Mouse (Mus musculus): Measurements from ENCODE around the gene Ccnb1ip1. TPM values are rescaled to one million over a fixed set of nuclear protein-coding genes. Genes with fewer than 3 reads are reported as not detected.

Ccnb1ip1 gene
- polyA plus RNA-seq, 1 experiment from 2014 or later = not detected

DNA sequence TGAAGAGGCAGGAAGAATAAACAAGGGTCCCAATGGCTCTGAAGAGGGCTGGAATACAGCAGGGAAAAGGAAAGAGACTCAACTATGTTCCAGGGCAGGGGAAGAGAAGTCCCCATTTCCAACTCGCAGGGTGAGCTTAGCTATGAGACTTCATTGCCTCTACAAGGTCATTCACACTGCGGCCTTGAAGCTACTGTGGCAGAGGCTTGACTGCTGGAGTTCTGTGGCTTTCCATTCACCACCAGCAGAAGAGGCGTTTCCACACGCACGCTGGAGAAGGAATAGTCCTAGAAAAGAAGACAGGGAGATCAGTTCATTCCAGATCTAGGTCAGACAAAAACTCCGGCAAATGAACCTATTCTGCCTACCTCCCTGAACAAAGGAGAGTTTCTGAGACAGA lies 41.8 kb downstream of the Ccnb1ip1 start:
- ATAC-seq (replicated peaks; ENCODE audit: insufficient number of reproducible peaks, low FRiP score, low TSS enrichment, low read depth) = no peak
- H3K9me3 ChIP-seq (replicated peaks; ENCODE audit: control insufficient read depth, low read length) = no peaks in the 10 kb centered on the region
- no peak overlapping the region for H3K4me2 ChIP-seq (ENCODE audit: low read depth, low read length)
- no peaks in the 10 kb centered on the region for H3K4me1 ChIP-seq (ENCODE audit: control insufficient read depth, insufficient read depth, low read length)
- H3K36me3 ChIP-seq (replicated peaks; ENCODE audit: control insufficient read depth, insufficient read depth, low read depth, low read length) = no peaks in the 10 kb centered on the region; the same call in 1 of the 2 replicates
- no peak overlapping the region for H3K4me3 ChIP-seq (ENCODE audit: low read depth, low read length)
- no peak overlapping the region for H3K27ac ChIP-seq (replicated peaks; ENCODE audit: low read depth, low read length)
- H3K27me3 ChIP-seq (ENCODE audit: control insufficient read depth, insufficient read depth, low read length) = no peaks in the 10 kb centered on the region
- 87% methylated on average over 6 of the region's 6 CpGs for WGBS
- DNase-seq (ENCODE audit: low spot score) = no peak
- no peak overlapping the region for H3K9ac ChIP-seq (replicated peaks; ENCODE audit: low read length)

DNA sequence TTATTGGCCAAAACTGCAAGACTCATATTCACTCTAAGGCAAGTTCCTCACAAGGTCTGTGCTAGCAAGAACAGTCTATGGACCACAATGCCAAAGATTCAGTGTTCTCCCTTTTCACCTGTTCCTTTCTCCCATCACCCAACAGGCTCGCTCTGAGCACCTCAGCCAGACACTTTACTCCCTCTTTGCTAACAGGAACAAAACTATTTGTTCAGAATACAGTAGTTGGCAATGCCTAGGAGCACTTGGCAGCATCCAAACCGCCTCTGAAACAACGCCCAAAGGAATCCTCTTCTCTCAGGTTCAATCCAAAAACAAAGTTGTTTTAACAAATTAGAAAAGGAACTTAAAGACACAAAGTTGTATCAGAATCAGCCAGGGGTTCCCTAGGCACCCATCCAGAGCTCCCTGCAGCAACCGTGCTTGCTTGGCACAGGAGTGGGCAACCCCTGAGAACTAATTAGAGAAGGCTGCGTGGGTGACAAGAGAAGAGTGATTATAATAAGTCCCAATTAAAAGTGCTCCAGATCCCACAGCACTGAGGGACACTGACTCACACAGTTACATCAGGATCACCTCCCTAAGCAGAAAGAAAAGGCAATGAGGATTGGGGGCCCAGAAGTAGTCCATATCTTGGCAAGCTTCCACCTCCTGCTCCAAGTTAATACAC lies 49.0 kb downstream of the Ccnb1ip1 start:
- WGBS = 72% methylated on average over 5 of the region's 5 CpGs
- Histone ChIP-seq H3K9ac (replicated peaks; ENCODE audit: low read length) (no peak overlapping the region), H3K36me3 (replicated peaks; ENCODE audit: control insufficient read depth, insufficient read depth, low read depth, low read length) (no peaks in the 10 kb centered on the region), H3K27ac (replicated peaks; ENCODE audit: low read depth, low read length) (no peak overlapping the region), H3K27me3 (ENCODE audit: control insufficient read depth, insufficient read depth, low read length) (no peaks in the 10 kb centered on the region), H3K4me1 (ENCODE audit: control insufficient read depth, insufficient read depth, low read length) (no peaks in the 10 kb centered on the region), H3K9me3 (replicated peaks; ENCODE audit: control insufficient read depth, low read length) (no peaks in the 10 kb centered on the region), H3K4me2 (ENCODE audit: low read depth, low read length) (no peak overlapping the region), H3K4me3 (ENCODE audit: low read depth, low read length) (no peak overlapping the region)
- no peak for DNase-seq (ENCODE audit: low spot score)
- no peak for ATAC-seq (replicated peaks; ENCODE audit: insufficient number of reproducible peaks, low FRiP score, low TSS enrichment, low read depth)

DNA sequence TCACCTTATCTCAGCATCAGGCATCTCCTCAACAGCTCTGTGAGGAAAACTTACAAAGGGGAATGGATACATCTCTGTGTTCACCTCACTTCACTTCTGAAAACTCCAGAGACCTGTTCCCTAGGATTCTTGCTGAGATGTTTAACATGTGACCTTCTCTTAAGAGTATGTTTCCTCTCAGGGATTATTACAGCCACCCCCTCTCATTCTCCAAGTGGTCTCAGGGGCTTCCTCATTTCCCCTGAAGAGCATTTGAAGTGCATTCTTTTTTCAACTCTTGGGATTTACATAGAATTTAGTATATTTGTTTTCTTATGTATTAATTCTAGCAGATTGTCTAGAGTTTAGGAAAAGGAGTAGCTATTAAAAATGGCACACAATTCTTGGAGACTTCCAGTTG lies 62.5 kb downstream of the Ccnb1ip1 start, which contains the start of gene Olfr749:
Olfr749 (minus strand) TSS at position 101 of the 400 bp plus-strand sequence.
- ATAC-seq (replicated peaks; ENCODE audit: insufficient number of reproducible peaks, low FRiP score, low TSS enrichment, low read depth) = no peak

DNA sequence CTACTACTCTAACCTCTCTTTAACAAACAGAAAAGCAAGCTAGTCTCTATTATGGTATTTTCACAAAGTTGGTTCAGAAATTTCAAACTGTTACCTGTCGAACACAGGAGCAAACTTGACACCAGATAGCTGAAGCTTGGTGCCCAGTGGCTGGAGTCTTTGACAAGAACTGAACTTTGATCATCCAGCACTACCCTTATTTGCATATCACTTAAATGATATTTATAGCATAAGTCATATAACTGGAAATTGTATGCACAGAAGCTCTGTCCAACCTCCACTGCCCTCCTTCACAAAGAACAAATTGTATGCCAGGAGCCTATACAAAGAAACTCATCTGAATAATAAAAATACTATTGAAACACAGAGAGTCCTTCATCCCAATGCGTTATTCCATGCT lies 65.9 kb downstream of the Ccnb1ip1 start:
- 72% methylated on average over 2 of the region's 2 CpGs for WGBS
- no peaks in the 10 kb centered on the region for H3K36me3 ChIP-seq (replicated peaks; ENCODE audit: control insufficient read depth, insufficient read depth, low read depth, low read length)
- H3K4me1 ChIP-seq (ENCODE audit: control insufficient read depth, insufficient read depth, low read length) = no peaks in the 10 kb centered on the region

More for the DNA sequence above, 62.5 kb downstream of the Ccnb1ip1 start, which contains the start of gene Olfr749:
- H3K4me1 ChIP-seq (ENCODE audit: control insufficient read depth, insufficient read depth, low read length) = no peaks in the 10 kb centered on the region
- no peak within 1 kb of the TSS for H3K27ac ChIP-seq (replicated peaks; ENCODE audit: low read depth, low read length)
- DNase-seq (ENCODE audit: low spot score) = no peak
- H3K4me3 ChIP-seq (ENCODE audit: low read depth, low read length) = no peak within 1 kb of the TSS
- H3K9ac ChIP-seq (replicated peaks; ENCODE audit: low read length) = no peak within 1 kb of the TSS
- H3K4me2 ChIP-seq (ENCODE audit: low read depth, low read length) = no peak within 1 kb of the TSS
- H3K27me3 ChIP-seq (ENCODE audit: control insufficient read depth, insufficient read depth, low read length) = no peaks in the 10 kb centered on the region
- H3K9me3 ChIP-seq (replicated peaks; ENCODE audit: control insufficient read depth, low read length) = no peaks in the 10 kb centered on the region
- no peaks in the 10 kb centered on the region for H3K36me3 ChIP-seq (replicated peaks; ENCODE audit: control insufficient read depth, insufficient read depth, low read depth, low read length)

DNA sequence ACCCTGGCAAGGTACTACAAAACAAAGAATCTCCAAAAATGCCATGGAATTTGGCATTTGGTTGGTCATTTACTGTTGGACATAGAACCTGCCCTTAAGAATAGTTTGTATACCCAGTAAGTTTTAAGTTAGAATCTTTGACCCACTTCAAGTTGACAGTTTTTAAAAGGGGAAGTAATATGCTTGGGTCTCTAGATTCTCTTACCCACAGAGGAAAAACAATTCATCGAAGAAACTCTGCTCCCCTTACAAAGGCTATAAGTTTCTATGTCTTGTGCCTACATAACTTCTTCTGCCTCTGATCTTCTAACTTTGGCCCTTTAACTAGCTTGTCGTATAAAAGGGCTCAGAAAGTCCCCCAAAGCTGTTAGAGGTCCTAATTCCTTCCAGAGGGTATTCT lies 67.2 kb downstream of the Ccnb1ip1 start:
- Histone ChIP-seq H3K27me3 (ENCODE audit: control insufficient read depth, insufficient read depth, low read length) (no peaks in the 10 kb centered on the region), H3K4me1 (ENCODE audit: control insufficient read depth, insufficient read depth, low read length) (no peaks in the 10 kb centered on the region), H3K9me3 (replicated peaks; ENCODE audit: control insufficient read depth, low read length) (no peaks in the 10 kb centered on the region), H3K36me3 (replicated peaks; ENCODE audit: control insufficient read depth, insufficient read depth, low read depth, low read length) (no peaks in the 10 kb centered on the region), H3K4me3 (ENCODE audit: low read depth, low read length) (no peak overlapping the region), H3K4me2 (ENCODE audit: low read depth, low read length) (no peak overlapping the region), H3K27ac (replicated peaks; ENCODE audit: low read depth, low read length) (no peak overlapping the region), H3K9ac (replicated peaks; ENCODE audit: low read length) (no peak overlapping the region)
- WGBS = 79% methylated on average over 2 of the region's 2 CpGs
- DNase-seq (ENCODE audit: low spot score) = no peak
- no peak for ATAC-seq (replicated peaks; ENCODE audit: insufficient number of reproducible peaks, low FRiP score, low TSS enrichment, low read depth)

More for the DNA sequence above, 65.9 kb downstream of the Ccnb1ip1 start:
- no peak for ATAC-seq (replicated peaks; ENCODE audit: insufficient number of reproducible peaks, low FRiP score, low TSS enrichment, low read depth)
- Histone ChIP-seq H3K9me3 (replicated peaks; ENCODE audit: control insufficient read depth, low read length) (no peaks in the 10 kb centered on the region), H3K27ac (replicated peaks; ENCODE audit: low read depth, low read length) (no peak overlapping the region), H3K9ac (replicated peaks; ENCODE audit: low read length) (no peak overlapping the region), H3K27me3 (ENCODE audit: control insufficient read depth, insufficient read depth, low read length) (no peaks in the 10 kb centered on the region), H3K4me3 (ENCODE audit: low read depth, low read length) (no peak overlapping the region), H3K4me2 (ENCODE audit: low read depth, low read length) (no peak overlapping the region)
- no peak for DNase-seq (ENCODE audit: low spot score)

Other genes with a start within 250 kb of the Ccnb1ip1 start
- not detected in 2 replicates for gene Olfr744, start 192.9 kb downstream of the Ccnb1ip1 start, polyA plus RNA-seq (2014; fragmentation: Nextera tagmentation; extraction: Ambion mirVana)
- gene Olfr745, start 168.3 kb downstream of the Ccnb1ip1 start, polyA plus RNA-seq (2014; fragmentation: Nextera tagmentation; extraction: Ambion mirVana) = not detected in 2 replicates
- not detected in 2 replicates for gene Olfr746, start 160.6 kb downstream of the Ccnb1ip1 start, polyA plus RNA-seq (2014; fragmentation: Nextera tagmentation; extraction: Ambion mirVana)
- gene Olfr747, start 114.5 kb downstream of the Ccnb1ip1 start, polyA plus RNA-seq (2014; fragmentation: Nextera tagmentation; extraction: Ambion mirVana) = not detected in 2 replicates
- not detected in 2 replicates for gene Olfr748, start 100.4 kb downstream of the Ccnb1ip1 start, polyA plus RNA-seq (2014; fragmentation: Nextera tagmentation; extraction: Ambion mirVana)
- not detected in 2 replicates for gene Olfr749, start 62.6 kb downstream of the Ccnb1ip1 start, polyA plus RNA-seq (2014; fragmentation: Nextera tagmentation; extraction: Ambion mirVana)
- gene Ttc5, start 22.2 kb downstream of the Ccnb1ip1 start, polyA plus RNA-seq (2014; fragmentation: Nextera tagmentation; extraction: Ambion mirVana) = 88.7 and 93.8 TPM in 2 replicates
- gene Parp2, start 109 bp upstream of the Ccnb1ip1 start, polyA plus RNA-seq (2014; fragmentation: Nextera tagmentation; extraction: Ambion mirVana) = 70.0 and 75.8 TPM in 2 replicates
- 5.3 and 5.5 TPM in 2 replicates for gene Tep1, start 62.8 kb upstream of the Ccnb1ip1 start, polyA plus RNA-seq (2014; fragmentation: Nextera tagmentation; extraction: Ambion mirVana)
- 0.15 TPM in 1 of 2 replicates, not detected in the other for gene Klhl33, start 89.8 kb upstream of the Ccnb1ip1 start, polyA plus RNA-seq (2014; fragmentation: Nextera tagmentation; extraction: Ambion mirVana)
- 188 and 208 TPM in 2 replicates for gene Osgep, start 117.2 kb upstream of the Ccnb1ip1 start, polyA plus RNA-seq (2014; fragmentation: Nextera tagmentation; extraction: Ambion mirVana)
- 471 and 486 TPM in 2 replicates for gene Apex1, start 117.2 kb upstream of the Ccnb1ip1 start, polyA plus RNA-seq (2014; fragmentation: Nextera tagmentation; extraction: Ambion mirVana)
- 49.1 and 52.4 TPM in 2 replicates for gene Pip4p1, start 123.1 kb upstream of the Ccnb1ip1 start, polyA plus RNA-seq (2014; fragmentation: Nextera tagmentation; extraction: Ambion mirVana)
- gene Pnp, start 123.3 kb upstream of the Ccnb1ip1 start, polyA plus RNA-seq (2014; fragmentation: Nextera tagmentation; extraction: Ambion mirVana) = 72.0 and 72.8 TPM in 2 replicates
- not detected in 2 replicates for gene Gm49342, start 136.8 kb upstream of the Ccnb1ip1 start, polyA plus RNA-seq (2014; fragmentation: Nextera tagmentation; extraction: Ambion mirVana)
- 0.36 and 0.47 TPM in 2 replicates for gene Pnp2, start 148.3 kb upstream of the Ccnb1ip1 start, polyA plus RNA-seq (2014; fragmentation: Nextera tagmentation; extraction: Ambion mirVana)
- 0.13 TPM in 1 of 2 replicates, not detected in the other for gene Rnase10, start 200.0 kb upstream of the Ccnb1ip1 start, polyA plus RNA-seq (2014; fragmentation: Nextera tagmentation; extraction: Ambion mirVana)
- not detected in 2 replicates for gene Rnase9, start 234.1 kb upstream of the Ccnb1ip1 start, polyA plus RNA-seq (2014; fragmentation: Nextera tagmentation; extraction: Ambion mirVana)
- not detected in 2 replicates for gene Rnase11, start 242.4 kb upstream of the Ccnb1ip1 start, polyA plus RNA-seq (2014; fragmentation: Nextera tagmentation; extraction: Ambion mirVana)
- not detected in 2 replicates for gene Rnase12, start 249.9 kb upstream of the Ccnb1ip1 start, polyA plus RNA-seq (2014; fragmentation: Nextera tagmentation; extraction: Ambion mirVana)

Data from embryonic facial prominence, embryonic 11.5 days (tissue).